Mouse (Mus musculus) heart, embryonic 14.5 days (tissue): ENCODE measurements around the gene Gpt2. TPM values are rescaled to one million over a fixed set of nuclear protein-coding genes. Genes with fewer than 3 reads are reported as not detected.

ENCODE experiments used
- ATAC-seq: fragments of 200-750 bp; cut with Nextera tagmentation; 2 replicates; pipeline ENCODE4 v1.8.0; 2017; ENCODE audit warnings: low read depth, moderate TSS enrichment; ENCODE audit not compliant: insufficient number of reproducible peaks, insufficient read depth, low FRiP score
- H3K27ac ChIP-seq, 2 experiments: fragments of 200-500 bp in 1 of 2; fragments of 300-500 bp in 1 of 2; sonication (generic) in 1 of 2; replicated peaks in 1 of 2; 2 replicates each; pipeline ENCODE4 v1.5.1; 2012 to 2014; ENCODE audit warnings: low read depth in 2 of 2, low read length in 2 of 2, control low read depth in 1 of 2, mild to moderate bottlenecking in 1 of 2, mixed read lengths in 1 of 2; ENCODE audit not compliant: control insufficient read depth in 1 of 2, insufficient read depth in 1 of 2
- H3K27me3 ChIP-seq: fragments of 300-500 bp; sonication (generic); 2 replicates; pipeline ENCODE4 v1.6.1; 2014; ENCODE audit warnings: mild to moderate bottlenecking, low read length, control low read depth; ENCODE audit not compliant: control insufficient read depth, insufficient read depth
- H3K36me3 ChIP-seq: fragments of 300-500 bp; sonication (generic); 2 replicates; pipeline ENCODE4 v1.6.1; 2014; ENCODE audit warnings: mild to moderate bottlenecking, control low read depth, low read length, mixed read lengths; ENCODE audit not compliant: control insufficient read depth, insufficient read depth
- H3K4me1 ChIP-seq, 2 experiments: fragments of 200-500 bp in 1 of 2; fragments of 300-500 bp in 1 of 2; sonication (generic) in 1 of 2; 2 replicates each; pipeline ENCODE4 v1.6.1; 2012 to 2014; ENCODE audit warnings: low read length in 2 of 2, control low read depth in 1 of 2, mixed read lengths in 1 of 2; ENCODE audit not compliant: control insufficient read depth in 2 of 2, insufficient read depth in 2 of 2
- H3K4me2 ChIP-seq: fragments of 300-500 bp; sonication (generic); 2 replicates; pipeline ENCODE4 v1.6.1; 2014; ENCODE audit warnings: mild to moderate bottlenecking, low read length
- H3K4me3 ChIP-seq, 2 experiments: fragments of 200-500 bp in 1 of 2; fragments of 300-500 bp in 1 of 2; sonication (generic) in 1 of 2; 2 replicates each; pipeline ENCODE4 v1.5.1; 2012 to 2014; ENCODE audit warnings: low read length in 2 of 2, mild to moderate bottlenecking in 2 of 2, control low read depth in 1 of 2, low read depth in 1 of 2, moderate library complexity in 1 of 2; ENCODE audit not compliant: control insufficient read depth in 1 of 2, insufficient read depth in 1 of 2
- H3K9ac ChIP-seq: fragments of 300-500 bp; sonication (generic); 2 replicates; pipeline ENCODE4 v1.6.1; 2014; ENCODE audit warnings: mild to moderate bottlenecking, low read length
- H3K9me3 ChIP-seq: fragments of 300-500 bp; sonication (generic); 2 replicates; pipeline ENCODE4 v1.6.1; 2016; ENCODE audit warnings: low read length, control low read depth; ENCODE audit not compliant: control insufficient read depth
- WGBS: fragments of 180-500 bp; shearing (Covaris S2); extraction: QIAGEN DNeasy Blood & Tissue Kit; methylation state at CpG from one replicate; pipeline ENCODE4 v1.1.7; 2014; 5-methylcytosine and 5-hydroxymethylcytosine counted together
- polyA plus RNA-seq: library from polyadenylated mRNA; unstranded; fragments of >200 nt; fragmentation: Nextera tagmentation; extraction: Ambion mirVana; gene quantifications from 2 replicates; pipeline ENCODE4 v1.2.1, GENCODE M21; 2014

The Gpt2 gene
- polyA plus RNA-seq, 1 experiment from 2014 or later, result 7.7 TPM

- WGBS, result 83% methylated on average over 1 of the region's 1 CpGs
- H3K4me3 ChIP-seq, result no peak overlapping the region
- H3K27me3 ChIP-seq, result no peaks in the 10 kb centered on the region
- no peak overlapping the region for H3K4me2 ChIP-seq
- H3K9me3 ChIP-seq, result no peaks in the 10 kb centered on the region
- H3K4me1 ChIP-seq, result peaks cover 0 to 13% of the 10 kb centered on the region in 2 experiments; a peak in 2 of 4 replicates
- no peak overlapping the region for H3K27ac ChIP-seq
- H3K36me3 ChIP-seq, result peaks cover 63% of the 10 kb centered on the region
- ATAC-seq, result no peak
- H3K9ac ChIP-seq, result no peak overlapping the region
Observed at GRCm38 (mm10) chr8:85551934-85552333, 59.6 kb downstream of the Gpt2 start.

GRCm38 (mm10) chr8:85554391-85555180 lies 62.2 kb downstream of the Gpt2 start:
- peak overlapping the region; percentile 95 to 100 for H3K4me3 ChIP-seq
- H3K27me3 ChIP-seq, result no peaks in the 10 kb centered on the region
- under 1% methylated on average over 55 of the region's 66 CpGs for WGBS
- no peaks in the 10 kb centered on the region for H3K9me3 ChIP-seq
- peaks cover 0 to 13% of the 10 kb centered on the region in 2 experiments; a peak in 2 of 4 replicates for H3K4me1 ChIP-seq
- peak overlapping the region; percentile 95 for H3K4me2 ChIP-seq
- ATAC-seq, result peak; percentile 84
- H3K36me3 ChIP-seq, result peaks cover 37% of the 10 kb centered on the region
- H3K9ac ChIP-seq, result peak overlapping the region; percentile 95
- peak overlapping the region; percentile 96 to 97 for H3K27ac ChIP-seq

GRCm38 (mm10) chr8:85555181-85556145 lies 63.1 kb downstream of the Gpt2 start, which contains the start of gene Dnaja2:
TSS of gene Dnaja2 (minus strand) at chr8:85555344.
- under 1% methylated on average over 66 of the region's 77 CpGs for WGBS

GRCm38 (mm10) chr8:85556986-85557600 lies 64.7 kb downstream of the Gpt2 start:
- H3K36me3 ChIP-seq, result peaks cover 14% of the 10 kb centered on the region
- H3K9me3 ChIP-seq, result no peaks in the 10 kb centered on the region
- H3K4me3 ChIP-seq, result no peak overlapping the region
- no peaks in the 10 kb centered on the region for H3K27me3 ChIP-seq
- peaks cover 0 to 13% of the 10 kb centered on the region in 2 experiments; a peak in 2 of 4 replicates for H3K4me1 ChIP-seq
- 76% methylated on average over 2 of the region's 2 CpGs for WGBS
- no peak for ATAC-seq
- no peak overlapping the region for H3K27ac ChIP-seq
- no peak overlapping the region for H3K9ac ChIP-seq
- H3K4me2 ChIP-seq, result no peak overlapping the region

More at GRCm38 (mm10) chr8:85555181-85556145, 63.1 kb downstream of the Gpt2 start, which contains the start of gene Dnaja2:
- H3K4me3 ChIP-seq, result peak within 1 kb of the TSS; percentile 95 to 100
- H3K9ac ChIP-seq, result peak within 1 kb of the TSS; percentile 95
- ATAC-seq, result peak; percentile 93
- peak within 1 kb of the TSS; percentile 96 to 97 for H3K27ac ChIP-seq
- H3K36me3 ChIP-seq, result peaks cover 30% of the 10 kb centered on the region
- no peaks in the 10 kb centered on the region for H3K9me3 ChIP-seq
- peak within 1 kb of the TSS; percentile 95 for H3K4me2 ChIP-seq
- H3K4me1 ChIP-seq, result peaks cover 0 to 13% of the 10 kb centered on the region in 2 experiments; a peak in 2 of 4 replicates
- no peaks in the 10 kb centered on the region for H3K27me3 ChIP-seq

GRCm38 (mm10) chr8:85557601-85557986 lies 65.2 kb downstream of the Gpt2 start:
- H3K36me3 ChIP-seq, result peaks cover 9% of the 10 kb centered on the region
- WGBS, result 63% methylated on average over 3 of the region's 3 CpGs
- H3K4me3 ChIP-seq, result no peak overlapping the region
- no peak overlapping the region for H3K4me2 ChIP-seq
- peaks cover 0 to 13% of the 10 kb centered on the region in 2 experiments; a peak in 2 of 4 replicates for H3K4me1 ChIP-seq
- H3K9me3 ChIP-seq, result no peaks in the 10 kb centered on the region
- no peak overlapping the region for H3K9ac ChIP-seq
- no peak for ATAC-seq
- H3K27ac ChIP-seq, result no peak overlapping the region
- H3K27me3 ChIP-seq, result no peaks in the 10 kb centered on the region

- H3K4me3 ChIP-seq, result no peak overlapping the region
Observed at GRCm38 (mm10) chr8:85559201-85559600, 66.8 kb downstream of the Gpt2 start.

GRCm38 (mm10) chr8:85559966-85560365 lies 67.6 kb downstream of the Gpt2 start:
- Histone ChIP-seq H3K9ac (no peak overlapping the region), H3K4me2 (no peak overlapping the region), H3K36me3 (no peaks in the 10 kb centered on the region), H3K4me3 (no peak overlapping the region), H3K27ac (no peak overlapping the region), H3K4me1 (no peaks in the 10 kb centered on the region), H3K27me3 (no peaks in the 10 kb centered on the region), H3K9me3 (no peaks in the 10 kb centered on the region)
- no peak for ATAC-seq
- 61% methylated on average over 2 of the region's 2 CpGs for whole genome bisulfite sequencing

More at GRCm38 (mm10) chr8:85559201-85559600, 66.8 kb downstream of the Gpt2 start:
- Histone ChIP-seq H3K4me2 (no peak overlapping the region), H3K27me3 (no peaks in the 10 kb centered on the region), H3K9me3 (no peaks in the 10 kb centered on the region), H3K4me1 (no peaks in the 10 kb centered on the region), H3K36me3 (no peaks in the 10 kb centered on the region), H3K9ac (no peak overlapping the region), H3K27ac (no peak overlapping the region)
- whole genome bisulfite sequencing, result 85% methylated on average over 1 of the region's 1 CpGs
- no peak for ATAC-seq
